Mouse (Mus musculus): ENCODE measurements around the gene Pck2. TPM values are rescaled to one million over a fixed set of nuclear protein-coding genes. Genes with fewer than 3 reads are reported as not detected.

The Pck2 gene
- polyA plus RNA-seq, 1 experiment = 27.2 TPM

DNA sequence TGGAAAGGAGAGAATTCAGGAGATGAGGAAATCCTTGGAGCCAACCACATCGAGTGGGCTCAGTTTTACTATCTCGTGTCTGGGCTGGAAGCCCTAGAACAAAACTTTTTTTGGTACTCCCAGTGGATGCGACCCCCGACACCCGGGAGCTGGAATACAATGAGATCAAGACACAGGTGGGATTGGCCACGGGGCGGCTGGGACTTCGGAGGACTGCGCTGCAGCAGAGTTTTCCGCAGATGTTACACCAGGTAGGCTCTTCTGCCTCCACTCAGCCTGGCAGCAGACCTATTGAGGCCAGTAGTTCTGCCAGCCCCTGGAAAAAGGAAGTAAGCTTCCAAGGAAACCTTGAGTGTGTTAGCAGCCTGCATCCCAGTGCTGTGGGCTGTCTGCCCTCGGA is 23.2 kb downstream of the Pck2 start:
- H3K4me3 ChIP-seq (ENCODE audit: insufficient read depth, low read length) = no peak overlapping the region
- TF ChIP-seq POLR2A (IDR thresholded peaks at IDR 0.05; ENCODE audit: extremely low read depth, insufficient read depth, low read length) (no peak), CTCF (IDR thresholded peaks at IDR 0.05; ENCODE audit: extremely low read depth, insufficient read depth, low read length) (no peak)

GRCm38 (mm10) chr14:55565748-55566147 is 25.7 kb downstream of the Pck2 start:
- Histone ChIP-seq H3K4me3 (ENCODE audit: insufficient read depth, low read length) (no peak overlapping the region), H3K27ac (ENCODE audit: insufficient read depth, low read length) (no peak overlapping the region), H3K4me1 (ENCODE audit: control insufficient read depth, insufficient read depth, low read length) (peaks cover 3% of the 10 kb centered on the region; the same call in 1 of the 2 replicates)
- TF ChIP-seq POLR2A (IDR thresholded peaks at IDR 0.05; ENCODE audit: extremely low read depth, insufficient read depth, low read length) = no peak
- TF ChIP-seq CTCF (IDR thresholded peaks at IDR 0.05; ENCODE audit: extremely low read depth, insufficient read depth, low read length) = no peak

More for the DNA sequence above, 23.2 kb downstream of the Pck2 start:
- H3K4me1 ChIP-seq (ENCODE audit: control insufficient read depth, insufficient read depth, low read length) = peaks cover 3% of the 10 kb centered on the region; the same call in 1 of the 2 replicates
- H3K27ac ChIP-seq (ENCODE audit: insufficient read depth, low read length) = no peak overlapping the region

DNA sequence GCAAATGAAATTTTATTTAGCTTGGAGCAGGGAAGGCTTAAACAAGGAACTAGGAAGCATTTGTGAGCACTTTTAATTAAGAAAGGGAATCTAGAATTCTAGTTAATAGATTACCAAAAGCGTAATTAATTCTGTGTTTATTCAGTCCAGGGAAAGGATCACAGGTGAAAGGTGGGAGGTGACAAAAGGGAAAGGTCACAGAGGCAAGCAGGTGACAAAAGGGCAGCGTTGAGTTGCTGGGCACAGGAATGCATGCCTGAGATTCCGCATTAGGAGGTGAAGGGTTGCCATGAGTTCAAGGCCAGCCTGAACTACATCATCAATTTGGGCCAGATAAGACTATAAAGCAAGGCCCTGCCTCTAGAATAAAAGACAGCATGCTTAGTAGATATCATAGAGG is 27.4 kb downstream of the Pck2 start:
- no peaks in the 10 kb centered on the region for H3K4me1 ChIP-seq (ENCODE audit: control insufficient read depth, insufficient read depth, low read length)
- H3K4me3 ChIP-seq (ENCODE audit: insufficient read depth, low read length) = no peak overlapping the region
- H3K27ac ChIP-seq (ENCODE audit: insufficient read depth, low read length) = no peak overlapping the region
- TF ChIP-seq CTCF (IDR thresholded peaks at IDR 0.05; ENCODE audit: extremely low read depth, insufficient read depth, low read length) (no peak), POLR2A (IDR thresholded peaks at IDR 0.05; ENCODE audit: extremely low read depth, insufficient read depth, low read length) (no peak)

DNA sequence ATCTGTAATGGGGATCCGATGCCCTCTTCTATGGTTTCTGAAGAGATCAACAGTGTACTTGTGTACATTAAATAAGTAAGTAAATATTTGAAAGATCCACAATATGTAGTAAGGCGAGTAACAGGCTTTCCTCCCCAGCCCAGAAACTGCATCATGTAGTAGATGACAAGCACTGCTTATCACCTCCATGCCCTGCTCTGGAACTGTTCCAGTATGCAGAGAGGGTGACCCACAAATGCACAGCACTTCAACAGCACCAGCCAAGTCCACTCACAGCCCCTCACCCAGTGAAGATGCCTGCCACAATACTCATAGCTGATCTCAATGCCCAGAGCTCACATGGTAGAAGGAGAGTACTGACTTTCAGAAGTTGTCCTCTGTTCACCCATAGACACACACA is 30.5 kb downstream of the Pck2 start:
- Histone ChIP-seq H3K27ac (ENCODE audit: insufficient read depth, low read length) (no peak overlapping the region), H3K4me1 (ENCODE audit: control insufficient read depth, insufficient read depth, low read length) (no peaks in the 10 kb centered on the region), H3K4me3 (ENCODE audit: insufficient read depth, low read length) (no peak overlapping the region)
- TF ChIP-seq CTCF (IDR thresholded peaks at IDR 0.05; ENCODE audit: extremely low read depth, insufficient read depth, low read length) (no peak), POLR2A (IDR thresholded peaks at IDR 0.05; ENCODE audit: extremely low read depth, insufficient read depth, low read length) (no peak)

DNA sequence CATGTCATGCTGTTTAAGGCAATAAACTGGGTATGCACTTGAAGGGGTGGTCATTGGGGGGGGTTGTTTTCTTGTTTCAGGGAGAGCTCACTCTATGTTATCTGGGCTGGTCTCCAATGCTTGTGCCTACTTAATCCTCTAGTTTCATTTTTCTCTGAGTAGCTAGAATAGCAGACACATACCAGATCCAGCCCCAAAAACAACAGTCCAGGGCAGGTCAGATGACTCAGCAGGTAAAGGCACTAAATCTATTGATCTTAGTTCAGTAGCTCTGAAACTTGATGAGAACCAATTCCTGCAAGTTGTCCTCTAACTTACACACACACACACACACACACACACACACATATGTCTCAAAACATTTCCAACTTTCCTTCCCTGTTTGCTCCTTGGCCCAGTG is 31.7 kb downstream of the Pck2 start:
- no peak overlapping the region for H3K4me3 ChIP-seq (ENCODE audit: insufficient read depth, low read length)
- H3K27ac ChIP-seq (ENCODE audit: insufficient read depth, low read length) = no peak overlapping the region
- no peaks in the 10 kb centered on the region for H3K4me1 ChIP-seq (ENCODE audit: control insufficient read depth, insufficient read depth, low read length)
- no peak for TF ChIP-seq CTCF (IDR thresholded peaks at IDR 0.05; ENCODE audit: extremely low read depth, insufficient read depth, low read length)

GRCm38 (mm10) chr14:55575302-55575701 is 35.2 kb downstream of the Pck2 start, which contains the start of gene Fitm1:
Fitm1 (plus strand) TSS chr14:55575617.
- Histone ChIP-seq H3K4me3 (ENCODE audit: insufficient read depth, low read length) (no peak within 1 kb of the TSS), H3K27ac (ENCODE audit: insufficient read depth, low read length) (no peak within 1 kb of the TSS), H3K4me1 (ENCODE audit: control insufficient read depth, insufficient read depth, low read length) (peaks cover 1% of the 10 kb centered on the region; the same call in 1 of the 2 replicates)
- TF ChIP-seq CTCF (IDR thresholded peaks at IDR 0.05; ENCODE audit: extremely low read depth, insufficient read depth, low read length) (no peak), POLR2A (IDR thresholded peaks at IDR 0.05; ENCODE audit: extremely low read depth, insufficient read depth, low read length) (no peak)

- Histone ChIP-seq H3K27ac (ENCODE audit: insufficient read depth, low read length) (no peak overlapping the region), H3K4me3 (ENCODE audit: insufficient read depth, low read length) (no peak overlapping the region), H3K4me1 (ENCODE audit: control insufficient read depth, insufficient read depth, low read length) (peaks cover 1% of the 10 kb centered on the region; the same call in 1 of the 2 replicates)
- TF ChIP-seq POLR2A (IDR thresholded peaks at IDR 0.05; ENCODE audit: extremely low read depth, insufficient read depth, low read length) = no peak
- TF ChIP-seq CTCF (IDR thresholded peaks at IDR 0.05; ENCODE audit: extremely low read depth, insufficient read depth, low read length) = no peak
Measured at GRCm38 (mm10) chr14:55575711-55576110, 35.6 kb downstream of the Pck2 start.

- Histone ChIP-seq H3K27ac (ENCODE audit: insufficient read depth, low read length) (no peak overlapping the region), H3K4me1 (ENCODE audit: control insufficient read depth, insufficient read depth, low read length) (peaks cover 1% of the 10 kb centered on the region; the same call in 1 of the 2 replicates), H3K4me3 (ENCODE audit: insufficient read depth, low read length) (no peak overlapping the region)
- no peak for TF ChIP-seq POLR2A (IDR thresholded peaks at IDR 0.05; ENCODE audit: extremely low read depth, insufficient read depth, low read length)
- TF ChIP-seq CTCF (IDR thresholded peaks at IDR 0.05; ENCODE audit: extremely low read depth, insufficient read depth, low read length) = no peak
Measured at GRCm38 (mm10) chr14:55576376-55576775, 36.3 kb downstream of the Pck2 start.

GRCm38 (mm10) chr14:55577871-55578667 is 38.0 kb downstream of the Pck2 start, which contains the start of gene Psme1:
Psme1 (plus strand) TSS chr14:55578123.
- TF ChIP-seq CTCF (IDR thresholded peaks at IDR 0.05; ENCODE audit: extremely low read depth, insufficient read depth, low read length) (no peak), POLR2A (IDR thresholded peaks at IDR 0.05; ENCODE audit: extremely low read depth, insufficient read depth, low read length) (0 out of 2 replicates have a peak, but pooled peaks have one; percentile 14)
- peaks cover 1% of the 10 kb centered on the region; the same call in 1 of the 2 replicates for H3K4me1 ChIP-seq (ENCODE audit: control insufficient read depth, insufficient read depth, low read length)
- peak within 1 kb of the TSS; percentile 56 for H3K4me3 ChIP-seq (ENCODE audit: insufficient read depth, low read length)
- peak within 1 kb of the TSS; percentile 67 for H3K27ac ChIP-seq (ENCODE audit: insufficient read depth, low read length)
